Mouse (Mus musculus): ENCODE measurements around the gene Gm8024. TPM values are rescaled to one million over a fixed set of nuclear protein-coding genes. Genes with fewer than 3 reads are reported as not detected.
A peak's percentile ranks its signal among the peaks of the same experiment; 100 is the strongest.
"Not testable (repeated sequence)": the region's sequence is repeated elsewhere in the genome, so short reads cannot be mapped to it uniquely, and the experiment has no call there.

Gene Gm8024
- not detected in 2 replicates for polyA plus RNA-seq (2014; fragmentation: Nextera tagmentation; extraction: Ambion mirVana)

- ATAC-seq (ENCODE audit: insufficient number of reproducible peaks, insufficient read depth, low FRiP score, low read depth); H3K36me3 ChIP-seq (ENCODE audit: control insufficient read depth, insufficient read depth, low read length); H3K9me3 ChIP-seq (ENCODE audit: control insufficient read depth, low read length); H3K4me3 ChIP-seq (ENCODE audit: control insufficient read depth in 1 of 2, insufficient read depth in 1 of 2, low read depth in 1 of 2, low read length in 2 of 2); H3K27ac ChIP-seq (replicated peaks in 1 of 2; ENCODE audit: control insufficient read depth in 1 of 2, insufficient read depth in 1 of 2, low read depth in 2 of 2, low read length in 2 of 2); H3K4me2 ChIP-seq (ENCODE audit: low read length); H3K4me1 ChIP-seq (ENCODE audit: control insufficient read depth in 2 of 2, insufficient read depth in 2 of 2, low read length in 2 of 2); H3K27me3 ChIP-seq (ENCODE audit: control insufficient read depth, insufficient read depth, low read length); H3K9ac ChIP-seq (ENCODE audit: low read length): not testable (repeated sequence)
- 85% methylated on average over 1 of the region's 3 CpGs for WGBS
Observed at GRCm38 (mm10) chr14:42524182-42524581, at the start of gene Gm8024. Gene Gm8024, minus strand, starts transcription at chr14:42524282.

GRCm38 (mm10) chr14:42543170-42543701, 19.2 kb upstream of the Gm8024 start:
- H3K9ac ChIP-seq (ENCODE audit: low read length); H3K4me1 ChIP-seq (ENCODE audit: control insufficient read depth in 2 of 2, insufficient read depth in 2 of 2, low read length in 2 of 2); H3K9me3 ChIP-seq (ENCODE audit: control insufficient read depth, low read length); H3K27me3 ChIP-seq (ENCODE audit: control insufficient read depth, insufficient read depth, low read length); H3K4me2 ChIP-seq (ENCODE audit: low read length); H3K36me3 ChIP-seq (ENCODE audit: control insufficient read depth, insufficient read depth, low read length); H3K27ac ChIP-seq (replicated peaks in 1 of 2; ENCODE audit: control insufficient read depth in 1 of 2, insufficient read depth in 1 of 2, low read depth in 2 of 2, low read length in 2 of 2); H3K4me3 ChIP-seq (ENCODE audit: control insufficient read depth in 1 of 2, insufficient read depth in 1 of 2, low read depth in 1 of 2, low read length in 2 of 2): not testable (repeated sequence)
- WGBS: 7% methylated on average over 23 of the region's 31 CpGs
- peak; percentile 35; the same call in 1 of the 2 replicates for ATAC-seq (ENCODE audit: insufficient number of reproducible peaks, insufficient read depth, low FRiP score, low read depth)

- H3K36me3 ChIP-seq (ENCODE audit: control insufficient read depth, insufficient read depth, low read length); ATAC-seq (ENCODE audit: insufficient number of reproducible peaks, insufficient read depth, low FRiP score, low read depth); H3K27me3 ChIP-seq (ENCODE audit: control insufficient read depth, insufficient read depth, low read length); H3K4me2 ChIP-seq (ENCODE audit: low read length); H3K4me3 ChIP-seq (ENCODE audit: control insufficient read depth in 1 of 2, insufficient read depth in 1 of 2, low read depth in 1 of 2, low read length in 2 of 2); H3K27ac ChIP-seq (replicated peaks in 1 of 2; ENCODE audit: control insufficient read depth in 1 of 2, insufficient read depth in 1 of 2, low read depth in 2 of 2, low read length in 2 of 2); H3K4me1 ChIP-seq (ENCODE audit: control insufficient read depth in 2 of 2, insufficient read depth in 2 of 2, low read length in 2 of 2); H3K9ac ChIP-seq (ENCODE audit: low read length); H3K9me3 ChIP-seq (ENCODE audit: control insufficient read depth, low read length): not testable (repeated sequence)
- WGBS: 19% methylated on average over 20 of the region's 29 CpGs
Observed at GRCm38 (mm10) chr14:42542316-42543169, 18.5 kb upstream of the Gm8024 start.

- ATAC-seq (ENCODE audit: insufficient number of reproducible peaks, insufficient read depth, low FRiP score, low read depth); H3K9ac ChIP-seq (ENCODE audit: low read length); H3K4me1 ChIP-seq (ENCODE audit: control insufficient read depth in 2 of 2, insufficient read depth in 2 of 2, low read length in 2 of 2); H3K4me2 ChIP-seq (ENCODE audit: low read length); H3K9me3 ChIP-seq (ENCODE audit: control insufficient read depth, low read length); H3K27ac ChIP-seq (replicated peaks in 1 of 2; ENCODE audit: control insufficient read depth in 1 of 2, insufficient read depth in 1 of 2, low read depth in 2 of 2, low read length in 2 of 2); H3K36me3 ChIP-seq (ENCODE audit: control insufficient read depth, insufficient read depth, low read length); H3K27me3 ChIP-seq (ENCODE audit: control insufficient read depth, insufficient read depth, low read length); H3K4me3 ChIP-seq (ENCODE audit: control insufficient read depth in 1 of 2, insufficient read depth in 1 of 2, low read depth in 1 of 2, low read length in 2 of 2): not testable (repeated sequence)
- WGBS: 75% methylated on average over 1 of the region's 3 CpGs
Observed at GRCm38 (mm10) chr14:42502249-42502648, 21.8 kb downstream of the Gm8024 start, which contains the start of gene Gm8020. Gene Gm8020, minus strand, starts transcription at chr14:42502349.

Other genes with a start within 250 kb of the Gm8024 start
- gene Gm9611, start 226.9 kb downstream of the Gm8024 start, polyA plus RNA-seq (2014; fragmentation: Nextera tagmentation; extraction: Ambion mirVana): not detected in 2 replicates
- gene Gm7995, start 214.1 kb downstream of the Gm8024 start, polyA plus RNA-seq (2014; fragmentation: Nextera tagmentation; extraction: Ambion mirVana): not detected in 2 replicates
- gene Gm8005, start 84.6 kb downstream of the Gm8024 start, polyA plus RNA-seq (2014; fragmentation: Nextera tagmentation; extraction: Ambion mirVana): not detected in 2 replicates
- not detected in 2 replicates for gene Gm8011, start 60.4 kb downstream of the Gm8024 start, polyA plus RNA-seq (2014; fragmentation: Nextera tagmentation; extraction: Ambion mirVana)
- gene Gm8020, start 21.9 kb downstream of the Gm8024 start, polyA plus RNA-seq (2014; fragmentation: Nextera tagmentation; extraction: Ambion mirVana): not detected in 2 replicates
- gene Gm17124, start 75.6 kb upstream of the Gm8024 start, polyA plus RNA-seq (2014; fragmentation: Nextera tagmentation; extraction: Ambion mirVana): not detected in 2 replicates
- not detected in 2 replicates for gene Gm3633, start 117.6 kb upstream of the Gm8024 start, polyA plus RNA-seq (2014; fragmentation: Nextera tagmentation; extraction: Ambion mirVana)
- not detected in 2 replicates for gene Gm10378, start 131.7 kb upstream of the Gm8024 start, polyA plus RNA-seq (2014; fragmentation: Nextera tagmentation; extraction: Ambion mirVana)
- not detected in 2 replicates for gene Gm3015, start 244.5 kb upstream of the Gm8024 start, polyA plus RNA-seq (2014; fragmentation: Nextera tagmentation; extraction: Ambion mirVana)

Data from heart, embryonic 14.5 days (tissue).